Comparison of ENCODE assay signal across 8 mouse cellular contexts in genomic region chr14:21499631-21500153, GRCm38 (mm10). TPM values are rescaled to one million over a fixed set of nuclear protein-coding genes. Genes with fewer than 3 reads are reported as not detected.
DNase-seq lines count a peak whose midpoint lies in the region; ATAC-seq and TF ChIP-seq lines count a peak whose summit lies in the region.

No protein-coding gene starts in this region.

- TF ChIP-seq CTCF in MEL (IDR thresholded peaks at IDR 0.05 in 2 of 3, conservative IDR thresholded peaks at IDR 0.05 in 1 of 3; ENCODE audit: control insufficient read depth in 1 of 3, insufficient read depth in 1 of 3, low read depth in 2 of 3, low read length in 3 of 3, poor library complexity in 1 of 3, severe bottlenecking in 1 of 3) = no peak

- H3K27ac ChIP-seq in MEL (ENCODE audit: control insufficient read depth, low read depth, low read length) = peak overlapping the region; percentile 47
- peak overlapping the region; percentile 98 for H3K27ac ChIP-seq in embryonic facial prominence, embryonic 15.5 days (replicated peaks)
- H3K27ac ChIP-seq in macrophage = no peak overlapping the region

- H3K27me3 ChIP-seq in MEL (ENCODE audit: control insufficient read depth in 1 of 2, insufficient read depth in 2 of 2, low read length in 2 of 2) = no peaks in the 10 kb centered on the region
- no peaks in the 10 kb centered on the region for H3K27me3 ChIP-seq in embryonic facial prominence, embryonic 15.5 days

- no peaks in the 10 kb centered on the region; the same call in 1 of the 2 replicates for H3K79me2 ChIP-seq in MEL (ENCODE audit: control insufficient read depth, insufficient read depth, low read length, poor library complexity)
- peaks cover 15% of the 10 kb centered on the region; the same call in 1 of the 2 replicates for H3K79me2 ChIP-seq in macrophage (ENCODE audit: inconsistent target)

- peak overlapping the region; percentile 81 for H3K4me2 ChIP-seq in embryonic facial prominence, embryonic 15.5 days (replicated peaks)

- H3K36me3 ChIP-seq in MEL (ENCODE audit: control insufficient read depth in 1 of 2, insufficient read depth in 2 of 2, low read length in 2 of 2) (peaks cover 0 to 24% of the 10 kb centered on the region in 2 experiments; a peak in 2 of 4 replicates), macrophage (ENCODE audit: inconsistent target) (no peaks in the 10 kb centered on the region)
- H3K36me3 ChIP-seq in embryonic facial prominence, embryonic 15.5 days = no peaks in the 10 kb centered on the region

- ATAC-seq in embryonic facial prominence, embryonic 15.5 days (ENCODE audit: insufficient number of reproducible peaks, low FRiP score, low TSS enrichment, low read depth) = peak; percentile 24; the same call in 1 of the 2 replicates
- no peak for ATAC-seq in inflammation-experienced regulatory T-cells, adult 6 months

- H3K9ac ChIP-seq in MEL (ENCODE audit: control insufficient read depth, low read depth, low read length, poor library complexity, severe bottlenecking) = peak overlapping the region; percentile 93
- peak overlapping the region; percentile 97 for H3K9ac ChIP-seq in embryonic facial prominence, embryonic 15.5 days

- peaks cover 10 to 25% of the 10 kb centered on the region in 2 experiments for H3K4me1 ChIP-seq in MEL (ENCODE audit: control insufficient read depth in 1 of 2, insufficient read depth in 2 of 2, low read length in 2 of 2)
- peaks cover 30% of the 10 kb centered on the region for H3K4me1 ChIP-seq in embryonic facial prominence, embryonic 15.5 days

- TF ChIP-seq EP300 in MEL (IDR thresholded peaks at IDR 0.05; ENCODE audit: low read depth in 1 of 2, low read length in 2 of 2) = no peak

- TF ChIP-seq RAD21 in MEL (IDR thresholded peaks at IDR 0.05; ENCODE audit: low read depth, low read length) = no peak

- no peaks in the 10 kb centered on the region for H3K9me3 ChIP-seq in MEL (replicated peaks; ENCODE audit: insufficient read depth, low read length)
- no peaks in the 10 kb centered on the region for H3K9me3 ChIP-seq in embryonic facial prominence, embryonic 15.5 days (replicated peaks)

- H3K4me3 ChIP-seq in MEL (ENCODE audit: control insufficient read depth in 1 of 2, insufficient read depth in 1 of 2, low read depth in 2 of 2, low read length in 2 of 2) = peak overlapping the region; percentile 79 to 94
- H3K4me3 ChIP-seq in embryonic facial prominence, embryonic 15.5 days (replicated peaks) = peak overlapping the region; percentile 94
- peak overlapping the region; percentile 42 for H3K4me3 ChIP-seq in macrophage (ENCODE audit: inconsistent target)

- 1% methylated on average over 53 of the region's 57 CpGs for WGBS in embryonic facial prominence, embryonic 15.5 days
- WGBS in macrophage (ENCODE audit: missing documents) = 0% methylated on average over 44 of the region's 57 CpGs

- intact Hi-C loops in heart, postnatal 25 days (cut with DNase I) = loop anchor here (2.0 to 10.0 kb wide), 4 partner anchors 53 to 345 kb away; partner anchors contain the start of gene Comtd1
- intact Hi-C loops in left cerebral cortex, postnatal 25 days (cut with DNase I) = loop anchor here (2.0 to 5.0 kb wide), 6 partner anchors 21 to 363 kb away; no protein-coding TSS in a partner anchor

- peak; percentile 71 for DNase-seq in CD4-positive helper T cell, adult 2 months (ENCODE audit: low read depth, low spot score)
- DNase-seq in MEL (ENCODE audit: low read depth, low spot score) = no peak
- DNase-seq in heart, postnatal 25 days (ENCODE audit: low spot score) = peak; percentile 57
- peak; percentile 58 to 66 for DNase-seq in left cerebral cortex, postnatal 25 days (ENCODE audit: low spot score in 2 of 2)
- DNase-seq in right cerebral cortex, postnatal 4 days = peak; percentile 78

- no peak for TF ChIP-seq POLR2A in MEL (IDR thresholded peaks at IDR 0.05; ENCODE audit: control insufficient read depth in 1 of 2, insufficient read depth in 1 of 2, low read depth in 1 of 2, low read length in 2 of 2, poor library complexity in 1 of 2)

TF ChIP-seq in MEL, 35 proteins besides CTCF, POLR2A, EP300 and RAD21:
- 0 out of 2 replicates have a peak, but pooled peaks have one; percentile 22 for TF ChIP-seq MYC (IDR thresholded peaks at IDR 0.05; ENCODE audit: low read depth, low read length)
- 0 out of 2 replicates have a peak, but pooled peaks have one; percentile 67 for TF ChIP-seq MAX (IDR thresholded peaks at IDR 0.05; ENCODE audit: low read length)
- TF ChIP-seq CHD2 (IDR thresholded peaks at IDR 0.05; ENCODE audit: low read length) = no peak
- no peak for TF ChIP-seq HCFC1 (IDR thresholded peaks at IDR 0.05; ENCODE audit: low read depth, low read length)
- TF ChIP-seq TAL1 (IDR thresholded peaks at IDR 0.05; ENCODE audit: low read length) = no peak
- no peak for TF ChIP-seq MEF2A (IDR thresholded peaks at IDR 0.05; ENCODE audit: extremely low read depth, insufficient replicate concordance, low read depth, low read length, poor library complexity, severe bottlenecking)
- no peak for TF ChIP-seq POLR2AphosphoS5 (IDR thresholded peaks at IDR 0.05; ENCODE audit: borderline replicate concordance, low read depth, low read length)
- no peak for TF ChIP-seq RCOR1 (IDR thresholded peaks at IDR 0.05; ENCODE audit: low read depth, low read length)
- 0 out of 2 replicates have a peak, but pooled peaks have one; percentile 20 for TF ChIP-seq NELFE (IDR thresholded peaks at IDR 0.05; ENCODE audit: low read depth, low read length)
- no peak for TF ChIP-seq MAZ (IDR thresholded peaks at IDR 0.05; ENCODE audit: low read depth, low read length)
- peak; percentile 86 for TF ChIP-seq MXI1 (IDR thresholded peaks at IDR 0.05; ENCODE audit: low read depth, low read length)
- no peak for TF ChIP-seq ELF1 (IDR thresholded peaks at IDR 0.05; ENCODE audit: low read depth, low read length)
- no peak for TF ChIP-seq GATA1 (IDR thresholded peaks at IDR 0.05; ENCODE audit: low read depth, low read length)
- no peak for TF ChIP-seq SMC3 (IDR thresholded peaks at IDR 0.05; ENCODE audit: low read depth, low read length)
TF ChIP-seq in MEL: peak in this region for 4.

RNA-seq across cellular contexts. Expression of gene Kat6b, which starts 18.5 kb away (rescaled TPM):
- 1.8 and 2.5 TPM in 2 replicates for total RNA-seq in MEL (2012; rRNA removed)
- polyA plus RNA-seq in MEL (2012; ENCODE audit: insufficient read depth in 1 of 2, insufficient read length in 2 of 2, low read depth in 1 of 2, low replicate concordance in 2 of 2, missing spikeins in 1 of 2) = 1 to 10 TPM in 1 of 2 experiments, not detected in 1; 5.4 TPM
- polyA plus RNA-seq in embryonic facial prominence, embryonic 15.5 days (2015; fragmentation: Nextera tagmentation; extraction: Ambion mirVana) = 22.9 and 23.2 TPM in 2 replicates
- 10 to 100 TPM; 28.1 to 32.6 TPM for total RNA-seq in heart, postnatal 25 days (2021)
- total RNA-seq in left cerebral cortex, postnatal 25 days (2021) = 10 to 100 TPM; 84.3 to 85.7 TPM
- 100 to 1,000 TPM in 3 of 26 experiments, 10 to 100 TPM in 23; 13.5 to 109 (median 56.6) TPM for total RNA-seq in macrophage (2018; cell fraction: chromatin; rRNA removed)
- 10 to 100 TPM in 5 of 26 experiments, 1 to 10 TPM in 21; 3.1 to 11.7 (median 7.0) TPM for total RNA-seq in macrophage (2018; cell fraction: cytosol; rRNA removed)
- total RNA-seq in macrophage (2018; cell fraction: nucleus; rRNA removed) = 10 to 100 TPM in 25 of 26 experiments, 1 to 10 TPM in 1; 8.8 to 67.0 (median 26.7) TPM
- 4.3 to 10.1 TPM (median 5.2 TPM) in 3 replicates for polyA plus RNA-seq in macrophage (2018)
- 10 to 100 TPM in 2 of 3 experiments, 1 to 10 TPM in 1; 9.0 to 23.5 (median 20.5) TPM for polyA plus RNA-seq in inflammation-experienced regulatory T-cells, adult 6 months (2017; shearing (Covaris generic))

Comparison
In these comparisons a context has a peak if more than half of its experiments do, and no peak if none do; other contexts are left out.
1. H3K4me3 ChIP-seq: peak in every context shown above with its lines; median percentile 94 in embryonic facial prominence, embryonic 15.5 days; 86 in MEL; 42 in macrophage.